Mouse (Mus musculus): ENCODE data around the gene Podnl1. TPM values are rescaled to one million over a fixed set of nuclear protein-coding genes. Genes with fewer than 3 reads are reported as not detected.

The Podnl1 gene
- polyA plus RNA-seq, 1 experiment from 2014 or later: 0.21 TPM

DNA sequence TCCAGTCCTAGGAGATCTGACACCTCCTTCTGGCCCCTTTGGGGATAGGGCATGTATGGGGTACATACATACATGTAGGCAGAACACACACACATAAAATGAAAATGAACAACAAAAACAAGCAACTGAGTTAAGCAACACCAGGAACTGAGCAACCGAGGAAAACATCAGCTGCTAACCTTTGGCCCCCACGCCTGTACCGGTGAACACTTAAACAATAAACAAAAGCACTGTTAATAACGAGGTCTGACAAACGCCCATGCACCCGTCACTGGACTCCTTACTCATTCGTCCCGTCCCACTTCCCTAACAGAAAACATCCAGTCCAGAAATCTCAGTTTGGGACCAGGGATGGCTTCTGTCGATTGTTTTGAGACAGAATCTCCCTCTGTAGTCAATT, 36.5 kb upstream of the Podnl1 start:
- 79% methylated on average over 9 of the region's 9 CpGs for WGBS
- no peak for ATAC-seq (replicated peaks; ENCODE audit: low FRiP score)
- no peak overlapping the region for H3K9ac ChIP-seq (ENCODE audit: low read length)

DNA sequence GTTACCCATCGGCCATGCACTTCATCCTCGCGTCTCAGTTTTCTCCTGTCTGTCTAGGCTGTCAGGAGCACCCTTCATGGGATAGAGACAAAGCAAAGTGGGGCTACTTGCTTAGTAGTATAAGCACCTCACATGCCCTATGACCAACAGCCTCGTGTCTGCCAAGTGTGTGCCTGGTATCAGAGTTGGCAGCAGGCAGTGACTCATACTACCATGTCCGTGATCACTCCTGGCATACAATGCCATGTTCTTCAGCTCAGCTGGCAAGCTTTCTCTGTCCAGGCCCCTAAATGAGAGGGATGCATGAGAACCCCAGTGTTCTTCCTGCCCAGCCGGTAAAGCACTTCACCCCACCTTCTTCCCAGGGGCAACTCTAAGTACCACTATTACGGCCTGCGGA, 35.2 kb upstream of the Podnl1 start:
- ATAC-seq (replicated peaks; ENCODE audit: low FRiP score): no peak
- no peak overlapping the region for H3K4me2 ChIP-seq (ENCODE audit: low read depth, low read length, severe bottlenecking)
- no peak for DNase-seq (ENCODE audit: low spot score)
- no peak overlapping the region for H3K27ac ChIP-seq (ENCODE audit: low read depth, low read length)
- no peak overlapping the region for H3K9ac ChIP-seq (ENCODE audit: low read length)
- H3K4me3 ChIP-seq (ENCODE audit: low read depth, low read length): no peak overlapping the region
- H3K27me3 ChIP-seq (ENCODE audit: control insufficient read depth, insufficient read depth, low read length): no peaks in the 10 kb centered on the region
- H3K4me1 ChIP-seq (replicated peaks; ENCODE audit: control insufficient read depth, insufficient read depth, low read length): no peaks in the 10 kb centered on the region
- no peaks in the 10 kb centered on the region for H3K9me3 ChIP-seq (ENCODE audit: control insufficient read depth, low read length)
- peaks cover 12% of the 10 kb centered on the region for H3K36me3 ChIP-seq (ENCODE audit: control insufficient read depth, insufficient read depth, low read length)
- 94% methylated on average over 8 of the region's 8 CpGs for WGBS

More for the DNA sequence above, 36.5 kb upstream of the Podnl1 start:
- no peak overlapping the region for H3K27ac ChIP-seq (ENCODE audit: low read depth, low read length)
- H3K36me3 ChIP-seq (ENCODE audit: control insufficient read depth, insufficient read depth, low read length): peaks cover 7% of the 10 kb centered on the region; the same call in 1 of the 2 replicates
- no peak overlapping the region for H3K4me2 ChIP-seq (ENCODE audit: low read depth, low read length, severe bottlenecking)
- no peaks in the 10 kb centered on the region for H3K27me3 ChIP-seq (ENCODE audit: control insufficient read depth, insufficient read depth, low read length)
- H3K9me3 ChIP-seq (ENCODE audit: control insufficient read depth, low read length): no peaks in the 10 kb centered on the region
- no peak overlapping the region for H3K4me3 ChIP-seq (ENCODE audit: low read depth, low read length)
- DNase-seq (ENCODE audit: low spot score): no peak
- no peaks in the 10 kb centered on the region; the same call in 1 of the 2 replicates for H3K4me1 ChIP-seq (replicated peaks; ENCODE audit: control insufficient read depth, insufficient read depth, low read length)

- no peak overlapping the region for H3K9ac ChIP-seq (ENCODE audit: low read length)
- no peaks in the 10 kb centered on the region for H3K9me3 ChIP-seq (ENCODE audit: control insufficient read depth, low read length)
- ATAC-seq (replicated peaks; ENCODE audit: low FRiP score) (no peak), DNase-seq (ENCODE audit: low spot score) (no peak)
- no peak overlapping the region for H3K4me3 ChIP-seq (ENCODE audit: low read depth, low read length)
- no peak overlapping the region for H3K27ac ChIP-seq (ENCODE audit: low read depth, low read length)
- 66% methylated on average over 8 of the region's 8 CpGs for WGBS
- H3K4me1 ChIP-seq (replicated peaks; ENCODE audit: control insufficient read depth, insufficient read depth, low read length): no peaks in the 10 kb centered on the region
- H3K4me2 ChIP-seq (ENCODE audit: low read depth, low read length, severe bottlenecking): no peak overlapping the region
- H3K36me3 ChIP-seq (ENCODE audit: control insufficient read depth, insufficient read depth, low read length): peaks cover 25% of the 10 kb centered on the region
- H3K27me3 ChIP-seq (ENCODE audit: control insufficient read depth, insufficient read depth, low read length): no peaks in the 10 kb centered on the region
Observed at GRCm38 (mm10) chr8:84096061-84096460, 29.7 kb upstream of the Podnl1 start.

- Histone ChIP-seq H3K4me3 (ENCODE audit: low read depth, low read length) (no peak overlapping the region), H3K27ac (ENCODE audit: low read depth, low read length) (no peak overlapping the region), H3K36me3 (ENCODE audit: control insufficient read depth, insufficient read depth, low read length) (peaks cover 22% of the 10 kb centered on the region), H3K4me2 (ENCODE audit: low read depth, low read length, severe bottlenecking) (no peak overlapping the region), H3K9me3 (ENCODE audit: control insufficient read depth, low read length) (no peaks in the 10 kb centered on the region), H3K27me3 (ENCODE audit: control insufficient read depth, insufficient read depth, low read length) (no peaks in the 10 kb centered on the region), H3K9ac (ENCODE audit: low read length) (no peak overlapping the region), H3K4me1 (replicated peaks; ENCODE audit: control insufficient read depth, insufficient read depth, low read length) (peaks cover 2% of the 10 kb centered on the region; the same call in 1 of the 2 replicates)
- 96% methylated on average over 7 of the region's 7 CpGs for WGBS
- no peak for ATAC-seq (replicated peaks; ENCODE audit: low FRiP score)
- DNase-seq (ENCODE audit: low spot score): no peak
Observed at GRCm38 (mm10) chr8:84098376-84098775, 27.4 kb upstream of the Podnl1 start.

DNA sequence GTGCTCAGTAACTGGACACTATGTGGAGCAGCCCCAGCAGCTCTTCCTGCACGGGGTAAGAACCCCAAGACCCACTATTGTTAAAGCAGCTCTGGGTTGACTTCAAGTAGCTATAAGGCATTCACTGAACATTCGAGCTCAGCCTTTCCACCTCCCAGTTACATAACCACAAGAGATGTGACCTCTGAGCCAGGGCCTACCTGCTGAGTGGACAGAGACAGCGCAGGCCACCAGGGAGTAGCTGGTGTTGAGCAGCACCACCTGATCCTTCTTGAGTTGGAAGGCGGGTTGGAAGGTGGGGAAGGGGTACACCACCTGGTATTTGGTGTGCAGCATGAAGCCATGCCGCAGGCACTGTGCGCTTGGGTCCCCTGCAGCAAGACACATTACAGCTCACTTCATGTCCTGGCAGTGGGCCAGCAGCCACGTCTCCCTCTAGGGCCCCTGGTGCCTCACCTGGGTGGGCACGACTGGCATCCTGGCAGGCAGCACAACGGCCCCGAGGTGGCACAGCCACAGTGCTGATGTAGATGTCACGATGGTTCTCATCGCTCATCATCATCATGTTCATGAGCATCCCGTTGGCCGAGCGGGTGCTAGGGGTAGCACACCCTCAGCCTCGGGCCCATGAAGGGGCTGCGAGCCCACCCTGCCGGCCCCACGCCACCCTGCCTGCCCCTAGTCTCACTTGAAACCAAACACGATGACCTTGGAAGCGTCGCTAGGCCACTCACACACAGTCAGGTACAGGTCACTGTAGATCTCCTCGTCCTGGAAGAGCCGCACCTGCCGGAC, 24.1 kb upstream of the Podnl1 start:
- ATAC-seq (replicated peaks; ENCODE audit: low FRiP score): no peak
- WGBS: 95% methylated on average over 25 of the region's 25 CpGs

DNA sequence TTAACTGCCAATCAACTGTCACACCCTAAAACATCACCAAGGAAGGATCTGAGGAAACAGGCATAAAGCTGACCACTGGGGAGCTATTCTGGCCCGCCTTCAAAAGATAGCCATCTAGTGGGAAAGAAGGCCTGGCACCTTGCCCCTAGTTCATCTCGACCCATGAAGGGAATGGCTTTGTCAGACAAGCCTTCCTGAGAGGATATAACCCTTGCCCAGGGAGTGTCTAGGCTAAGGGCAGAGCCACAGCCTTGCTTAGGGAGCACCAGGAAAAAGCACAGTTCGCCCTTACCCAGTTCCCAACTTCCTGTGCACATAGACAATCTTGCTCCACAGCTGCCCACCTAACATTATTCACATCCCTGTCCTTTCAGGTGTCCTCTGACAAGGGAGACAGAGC, 22.2 kb upstream of the Podnl1 start:
- Histone ChIP-seq H3K4me3 (ENCODE audit: low read depth, low read length) (peak overlapping the region; percentile 70), H3K36me3 (ENCODE audit: control insufficient read depth, insufficient read depth, low read length) (peaks cover 3% of the 10 kb centered on the region; the same call in 1 of the 2 replicates), H3K4me2 (ENCODE audit: low read depth, low read length, severe bottlenecking) (peak overlapping the region; percentile 83), H3K9ac (ENCODE audit: low read length) (peak overlapping the region; percentile 79), H3K4me1 (replicated peaks; ENCODE audit: control insufficient read depth, insufficient read depth, low read length) (peaks cover 5% of the 10 kb centered on the region; the same call in 1 of the 2 replicates), H3K27me3 (ENCODE audit: control insufficient read depth, insufficient read depth, low read length) (no peaks in the 10 kb centered on the region), H3K27ac (ENCODE audit: low read depth, low read length) (peak overlapping the region; percentile 87; the same call in 1 of the 2 replicates), H3K9me3 (ENCODE audit: control insufficient read depth, low read length) (no peaks in the 10 kb centered on the region; the same call in 1 of the 2 replicates)
- DNase-seq (ENCODE audit: low spot score): no peak
- WGBS: 53% methylated on average over 3 of the region's 3 CpGs
- no peak for ATAC-seq (replicated peaks; ENCODE audit: low FRiP score)

More for the DNA sequence above, 24.1 kb upstream of the Podnl1 start:
- Histone ChIP-seq H3K9me3 (ENCODE audit: control insufficient read depth, low read length) (no peaks in the 10 kb centered on the region), H3K27ac (ENCODE audit: low read depth, low read length) (no peak overlapping the region), H3K4me1 (replicated peaks; ENCODE audit: control insufficient read depth, insufficient read depth, low read length) (peaks cover 5% of the 10 kb centered on the region; the same call in 1 of the 2 replicates), H3K27me3 (ENCODE audit: control insufficient read depth, insufficient read depth, low read length) (no peaks in the 10 kb centered on the region), H3K4me3 (ENCODE audit: low read depth, low read length) (no peak overlapping the region), H3K36me3 (ENCODE audit: control insufficient read depth, insufficient read depth, low read length) (peaks cover 14% of the 10 kb centered on the region; the same call in 1 of the 2 replicates), H3K4me2 (ENCODE audit: low read depth, low read length, severe bottlenecking) (no peak overlapping the region), H3K9ac (ENCODE audit: low read length) (no peak overlapping the region)
- no peak for DNase-seq (ENCODE audit: low spot score)

GRCm38 (mm10) chr8:84104221-84104620, 21.6 kb upstream of the Podnl1 start:
- Histone ChIP-seq H3K27ac (ENCODE audit: low read depth, low read length) (peak overlapping the region; percentile 87), H3K27me3 (ENCODE audit: control insufficient read depth, insufficient read depth, low read length) (no peaks in the 10 kb centered on the region), H3K4me1 (replicated peaks; ENCODE audit: control insufficient read depth, insufficient read depth, low read length) (peaks cover 5% of the 10 kb centered on the region; the same call in 1 of the 2 replicates), H3K9ac (ENCODE audit: low read length) (peak overlapping the region; percentile 79), H3K4me2 (ENCODE audit: low read depth, low read length, severe bottlenecking) (peak overlapping the region; percentile 83), H3K36me3 (ENCODE audit: control insufficient read depth, insufficient read depth, low read length) (peaks cover 3% of the 10 kb centered on the region; the same call in 1 of the 2 replicates), H3K9me3 (ENCODE audit: control insufficient read depth, low read length) (no peaks in the 10 kb centered on the region; the same call in 1 of the 2 replicates), H3K4me3 (ENCODE audit: low read depth, low read length) (peak overlapping the region; percentile 70)
- ATAC-seq (replicated peaks; ENCODE audit: low FRiP score): peak; percentile 79
- 0% methylated on average over 22 of the region's 29 CpGs for WGBS
- DNase-seq (ENCODE audit: low spot score): peak; percentile 91

- no peaks in the 10 kb centered on the region; the same call in 1 of the 2 replicates for H3K9me3 ChIP-seq (ENCODE audit: control insufficient read depth, low read length)
- H3K27ac ChIP-seq (ENCODE audit: low read depth, low read length): peak within 1 kb of the TSS; percentile 87
- H3K27me3 ChIP-seq (ENCODE audit: control insufficient read depth, insufficient read depth, low read length): no peaks in the 10 kb centered on the region
- peaks cover 5% of the 10 kb centered on the region; the same call in 1 of the 2 replicates for H3K4me1 ChIP-seq (replicated peaks; ENCODE audit: control insufficient read depth, insufficient read depth, low read length)
- 7% methylated on average over 42 of the region's 42 CpGs for WGBS
- peak within 1 kb of the TSS; percentile 83 for H3K4me2 ChIP-seq (ENCODE audit: low read depth, low read length, severe bottlenecking)
- H3K9ac ChIP-seq (ENCODE audit: low read length): peak within 1 kb of the TSS; percentile 79
- ATAC-seq (replicated peaks; ENCODE audit: low FRiP score) (peak; percentile 96), DNase-seq (ENCODE audit: low spot score) (peak; percentile 98)
- H3K36me3 ChIP-seq (ENCODE audit: control insufficient read depth, insufficient read depth, low read length): peaks cover 3% of the 10 kb centered on the region; the same call in 1 of the 2 replicates
- H3K4me3 ChIP-seq (ENCODE audit: low read depth, low read length): peak within 1 kb of the TSS; percentile 70
Observed at GRCm38 (mm10) chr8:84104697-84105609, 20.8 kb upstream of the Podnl1 start, which contains the start of gene Dcaf15. Gene Dcaf15, minus strand, starts transcription at chr8:84104768.

Measured in forebrain, embryonic 11.5 days (tissue).